Mouse (Mus musculus) liver, embryonic 15.5 days (tissue): Measurements from ENCODE around the gene Glyat. TPM values are rescaled to one million over a fixed set of nuclear protein-coding genes. Genes with fewer than 3 reads are reported as not detected.

ENCODE experiments used
- ATAC-seq: fragments of 200-750 bp; cut with Nextera tagmentation; 2 replicates; pipeline ENCODE4 v1.8.0; 2017; ENCODE audit warnings: moderate number of reproducible peaks, mild to moderate bottlenecking, moderate library complexity; ENCODE audit not compliant: insufficient read depth
- H3K27ac ChIP-seq: fragments of 300-500 bp; sonication (generic); replicated peaks from 2 replicates; pipeline ENCODE4 v1.5.1; 2015; ENCODE audit warnings: mild to moderate bottlenecking, inconsistent platforms
- H3K27me3 ChIP-seq: fragments of 300-500 bp; sonication (generic); 2 replicates; pipeline ENCODE4 v1.6.1; 2015; ENCODE audit warnings: mild to moderate bottlenecking, inconsistent platforms
- H3K36me3 ChIP-seq: fragments of 300-500 bp; sonication (generic); replicated peaks from 2 replicates; pipeline ENCODE4 v1.6.1; 2015; ENCODE audit warnings: moderate library complexity, mild to moderate bottlenecking, inconsistent platforms
- H3K4me1 ChIP-seq: fragments of 300-500 bp; sonication (generic); replicated peaks from 2 replicates; pipeline ENCODE4 v1.6.1; 2015; ENCODE audit warnings: inconsistent platforms
- H3K4me2 ChIP-seq: fragments of 300-500 bp; sonication (generic); 2 replicates; pipeline ENCODE4 v1.6.1; 2015; ENCODE audit warnings: moderate library complexity, mild to moderate bottlenecking, inconsistent platforms
- H3K4me3 ChIP-seq: fragments of 300-500 bp; sonication (generic); replicated peaks from 2 replicates; pipeline ENCODE4 v1.5.1; 2015; ENCODE audit warnings: mild to moderate bottlenecking, inconsistent platforms
- H3K9ac ChIP-seq: fragments of 300-500 bp; sonication (generic); 2 replicates; pipeline ENCODE4 v1.6.1; 2015; ENCODE audit warnings: moderate library complexity, mild to moderate bottlenecking, inconsistent platforms
- H3K9me3 ChIP-seq: fragments of 300-500 bp; sonication (generic); replicated peaks from 2 replicates; pipeline ENCODE4 v1.6.1; 2016; ENCODE audit warnings: inconsistent platforms
- WGBS: fragments of 180-500 bp; shearing (Covaris S2); methylation state at CpG from one replicate; pipeline ENCODE4 v1.1.7; 2015; ENCODE audit warnings: mixed read lengths; ENCODE audit not compliant: insufficient replicate concordance; 5-methylcytosine and 5-hydroxymethylcytosine counted together
- polyA plus RNA-seq: library from polyadenylated mRNA; unstranded; fragments of >200 nt; fragmentation: Nextera tagmentation; extraction: Ambion mirVana; gene quantifications from 2 replicates; pipeline ENCODE4 v1.2.1, GENCODE M21; 2015

The Glyat gene
- 0.43 and 0.54 TPM in 2 replicates for polyA plus RNA-seq

- Histone ChIP-seq H3K36me3 (no peaks in the 10 kb centered on the region), H3K27ac (no peak within 1 kb of the TSS), H3K9me3 (no peaks in the 10 kb centered on the region), H3K4me2 (no peak within 1 kb of the TSS), H3K4me3 (no peak within 1 kb of the TSS), H3K27me3 (no peaks in the 10 kb centered on the region), H3K4me1 (no peaks in the 10 kb centered on the region), H3K9ac (no peak within 1 kb of the TSS)
- 43% methylated on average over 4 of the region's 4 CpGs for WGBS
- no peak for ATAC-seq
Observed at GRCm38 (mm10) chr19:12633176-12633575, at the start of gene Glyat. Gene Glyat (plus strand): TSS chr19:12633308.

GRCm38 (mm10) chr19:12585310-12585709 lies 47.8 kb upstream of the Glyat start:
- ATAC-seq: no peak
- no peak overlapping the region for H3K9ac ChIP-seq
- WGBS: 47% methylated on average over 4 of the region's 4 CpGs
- H3K4me2 ChIP-seq: no peak overlapping the region
- no peak overlapping the region for H3K27ac ChIP-seq
- H3K9me3 ChIP-seq: no peaks in the 10 kb centered on the region
- H3K4me1 ChIP-seq: no peaks in the 10 kb centered on the region; the same call in 1 of the 2 replicates
- H3K4me3 ChIP-seq: no peak overlapping the region
- peaks cover 55% of the 10 kb centered on the region for H3K36me3 ChIP-seq
- H3K27me3 ChIP-seq: no peaks in the 10 kb centered on the region

GRCm38 (mm10) chr19:12591908-12592307 lies 41.2 kb upstream of the Glyat start:
- Histone ChIP-seq H3K36me3 (peaks cover 26% of the 10 kb centered on the region), H3K4me3 (no peak overlapping the region), H3K9me3 (no peaks in the 10 kb centered on the region), H3K27ac (no peak overlapping the region), H3K4me2 (no peak overlapping the region), H3K27me3 (peaks cover 14% of the 10 kb centered on the region), H3K4me1 (peaks cover 11% of the 10 kb centered on the region), H3K9ac (no peak overlapping the region)
- 16% methylated on average over 1 of the region's 1 CpGs for WGBS
- no peak for ATAC-seq

- Histone ChIP-seq H3K4me2 (peak overlapping the region; percentile 76), H3K4me1 (peaks cover 11% of the 10 kb centered on the region), H3K36me3 (0 out of 2 replicates have a peak, but pooled peaks cover 4% of the 10 kb centered on the region), H3K4me3 (no peak overlapping the region), H3K9me3 (no peaks in the 10 kb centered on the region), H3K27ac (no peak overlapping the region), H3K27me3 (peaks cover 18% of the 10 kb centered on the region), H3K9ac (no peak overlapping the region)
- 45% methylated on average over 2 of the region's 2 CpGs for WGBS
- ATAC-seq: no peak
Observed at GRCm38 (mm10) chr19:12595135-12595529, 38.0 kb upstream of the Glyat start.

GRCm38 (mm10) chr19:12595530-12596289 lies 37.4 kb upstream of the Glyat start:
- WGBS: under 1% methylated on average over 49 of the region's 49 CpGs
- peak overlapping the region; percentile 72 for H3K27ac ChIP-seq

GRCm38 (mm10) chr19:12596290-12597072 lies 36.6 kb upstream of the Glyat start:
- 18% methylated on average over 23 of the region's 23 CpGs for WGBS
- peak overlapping the region; percentile 46; the same call in 1 of the 2 replicates for H3K9ac ChIP-seq
- H3K27me3 ChIP-seq: peaks cover 18% of the 10 kb centered on the region
- no peaks in the 10 kb centered on the region for H3K36me3 ChIP-seq
- H3K4me3 ChIP-seq: peak overlapping the region; percentile 57
- H3K4me1 ChIP-seq: peaks cover 11% of the 10 kb centered on the region
- peak overlapping the region; percentile 76 for H3K4me2 ChIP-seq
- peak; percentile 11; the same call in 1 of the 2 replicates for ATAC-seq
- no peaks in the 10 kb centered on the region for H3K9me3 ChIP-seq
- H3K27ac ChIP-seq: peak overlapping the region; percentile 72

More at GRCm38 (mm10) chr19:12595530-12596289, 37.4 kb upstream of the Glyat start:
- Histone ChIP-seq H3K27me3 (peaks cover 18% of the 10 kb centered on the region), H3K36me3 (0 out of 2 replicates have a peak, but pooled peaks cover 3% of the 10 kb centered on the region), H3K4me2 (peak overlapping the region; percentile 76), H3K4me3 (peak overlapping the region; percentile 57), H3K9me3 (no peaks in the 10 kb centered on the region), H3K4me1 (peaks cover 11% of the 10 kb centered on the region), H3K9ac (peak overlapping the region; percentile 46; the same call in 1 of the 2 replicates)
- ATAC-seq: peak; percentile 76

- Histone ChIP-seq H3K9ac (no peak overlapping the region), H3K4me2 (peak overlapping the region; percentile 76), H3K9me3 (no peaks in the 10 kb centered on the region), H3K4me3 (peak overlapping the region; percentile 57), H3K27ac (no peak overlapping the region), H3K27me3 (peaks cover 18% of the 10 kb centered on the region), H3K36me3 (no peaks in the 10 kb centered on the region), H3K4me1 (peaks cover 11% of the 10 kb centered on the region)
- no peak for ATAC-seq
- WGBS: 60% methylated on average over 3 of the region's 3 CpGs
Observed at GRCm38 (mm10) chr19:12597073-12597405, 36.1 kb upstream of the Glyat start.

GRCm38 (mm10) chr19:12598674-12599073 lies 34.4 kb upstream of the Glyat start:
- Histone ChIP-seq H3K36me3 (no peaks in the 10 kb centered on the region), H3K27ac (no peak overlapping the region), H3K9ac (no peak overlapping the region), H3K4me3 (no peak overlapping the region), H3K4me1 (peaks cover 11% of the 10 kb centered on the region), H3K27me3 (peaks cover 18% of the 10 kb centered on the region), H3K9me3 (no peaks in the 10 kb centered on the region), H3K4me2 (no peak overlapping the region)
- ATAC-seq: no peak
- WGBS: 51% methylated on average over 3 of the region's 3 CpGs

- Histone ChIP-seq H3K9ac (no peak within 1 kb of the TSS), H3K36me3 (no peaks in the 10 kb centered on the region), H3K9me3 (no peaks in the 10 kb centered on the region), H3K27ac (no peak within 1 kb of the TSS), H3K4me1 (peaks cover 11% of the 10 kb centered on the region), H3K4me2 (no peak within 1 kb of the TSS; the same call in 1 of the 2 replicates), H3K27me3 (peaks cover 18% of the 10 kb centered on the region), H3K4me3 (no peak within 1 kb of the TSS)
- ATAC-seq: no peak
- WGBS: 32% methylated on average over 1 of the region's 1 CpGs
Observed at GRCm38 (mm10) chr19:12599674-12600073, 33.4 kb upstream of the Glyat start, which contains the start of gene Gm4952. Gene Gm4952 (plus strand): TSS chr19:12599974.

- ATAC-seq: peak; percentile 68
- Histone ChIP-seq H3K4me1 (peaks cover 5% of the 10 kb centered on the region), H3K36me3 (no peaks in the 10 kb centered on the region), H3K4me3 (no peak overlapping the region), H3K27me3 (peaks cover 14% of the 10 kb centered on the region), H3K9me3 (no peaks in the 10 kb centered on the region), H3K4me2 (no peak overlapping the region; the same call in 1 of the 2 replicates), H3K9ac (no peak overlapping the region), H3K27ac (0 out of 2 replicates have a peak overlapping the region, but pooled peaks have one; percentile 24)
- WGBS: 11% methylated on average over 2 of the region's 2 CpGs
Observed at GRCm38 (mm10) chr19:12600684-12601480, 32.2 kb upstream of the Glyat start.
